Mouse (Mus musculus) limb, embryonic 14.5 days (tissue): ENCODE results near the gene Rnd3. TPM values are rescaled to one million over a fixed set of nuclear protein-coding genes. Genes with fewer than 3 reads are reported as not detected.

Experiments
- ATAC-seq: fragments of 200-750 bp; cut with Nextera tagmentation; 2 replicates; pipeline ENCODE4 v1.8.0; 2017; ENCODE audit warnings: low read depth, moderate number of reproducible peaks, moderate TSS enrichment; ENCODE audit not compliant: low FRiP score
- DNase-seq: peaks from one replicate; pipeline ENCODE4 v3.0.0-alpha.2; 2015; ENCODE audit warnings: low spot score
- H3K27ac ChIP-seq: fragments of 300-500 bp; sonication (generic); replicated peaks from 2 replicates; pipeline ENCODE4 v1.5.1; 2014; ENCODE audit warnings: low read depth, mild to moderate bottlenecking, low read length, moderate library complexity, mixed read lengths
- H3K27me3 ChIP-seq: fragments of 300-500 bp; sonication (generic); 2 replicates; pipeline ENCODE4 v1.6.1; 2014; ENCODE audit warnings: low read length, mixed read lengths; ENCODE audit not compliant: control insufficient read depth, insufficient read depth
- H3K36me3 ChIP-seq: fragments of 300-500 bp; sonication (generic); 2 replicates; pipeline ENCODE4 v1.6.1; 2014; ENCODE audit warnings: mild to moderate bottlenecking, low read length, moderate library complexity, mixed read lengths; ENCODE audit not compliant: control insufficient read depth, insufficient read depth
- H3K4me1 ChIP-seq: fragments of 300-500 bp; sonication (generic); 2 replicates; pipeline ENCODE4 v1.6.1; 2014; ENCODE audit warnings: antibody characterized with exemption, low read length, mixed read lengths; ENCODE audit not compliant: control insufficient read depth, insufficient read depth
- H3K4me2 ChIP-seq: fragments of 300-500 bp; sonication (generic); replicated peaks from 2 replicates; pipeline ENCODE4 v1.6.1; 2014; ENCODE audit warnings: low read depth, mild to moderate bottlenecking, low read length, moderate library complexity; ENCODE audit not compliant: severe bottlenecking
- H3K4me3 ChIP-seq: fragments of 300-500 bp; sonication (generic); replicated peaks from 2 replicates; pipeline ENCODE4 v1.5.1; 2014; ENCODE audit warnings: low read length
- H3K9ac ChIP-seq: fragments of 300-500 bp; sonication (generic); 2 replicates; pipeline ENCODE4 v1.6.1; 2014; ENCODE audit warnings: mild to moderate bottlenecking, low read depth, low read length, moderate library complexity; ENCODE audit not compliant: severe bottlenecking
- H3K9me3 ChIP-seq: fragments of 300-500 bp; sonication (generic); 2 replicates; pipeline ENCODE4 v1.6.1; 2016; ENCODE audit warnings: low read length; ENCODE audit not compliant: control insufficient read depth
- POLR2A ChIP-seq: fragments of 200-500 bp; IDR thresholded peaks from 2 replicates; pipeline ENCODE4 v1.8.0; 2012; ENCODE audit warnings: inconsistent platforms, mild to moderate bottlenecking, moderate library complexity, borderline replicate concordance; ENCODE audit not compliant: insufficient read depth, insufficient read length; ENCODE audit errors: extremely low read depth
- WGBS: fragments of 180-500 bp; shearing (Covaris S2); extraction: QIAGEN DNeasy Blood & Tissue Kit; methylation state at CpG from one replicate; pipeline ENCODE4 v1.1.7; 2014; 5-methylcytosine and 5-hydroxymethylcytosine counted together
- polyA plus RNA-seq, 2 experiments: library from polyadenylated mRNA; depleted of rRNA in 1 of 2; stranded (reverse) in 1 of 2; unstranded in 1 of 2; fragments of >200 nt; fragmentation: Nextera tagmentation in 1 of 2; extraction: Ambion mirVana in 1 of 2; gene quantifications; 2 replicates each; pipeline versions ENCODE4 v1.2.1 to v1.2.3; 2012 to 2014

Rnd3 gene
- polyA plus RNA-seq, 2 experiments, result 68.8 to 162 TPM

DNA sequence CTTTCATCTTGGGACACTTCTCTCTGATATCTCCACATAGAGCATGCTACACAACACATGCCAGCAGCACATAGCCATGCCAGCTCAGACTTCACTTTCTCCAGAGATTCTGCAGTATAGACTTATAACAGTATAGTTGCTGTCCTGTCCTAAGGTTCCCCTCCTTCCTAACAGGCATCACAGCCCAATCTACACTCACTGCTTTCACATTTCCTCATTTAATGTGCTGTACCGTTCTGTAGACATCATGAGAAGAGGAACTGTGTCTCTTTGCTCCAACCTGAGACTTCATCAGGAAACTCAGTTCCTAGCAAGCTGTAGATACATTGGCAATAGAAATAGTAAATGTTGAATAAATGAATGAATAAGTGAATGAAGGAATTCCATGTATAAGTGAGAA lies 49.7 kb downstream of the Rnd3 start:
- no peak for DNase-seq
- WGBS, result 78% methylated on average over 1 of the region's 1 CpGs
- Histone ChIP-seq H3K9ac (no peak overlapping the region), H3K36me3 (no peaks in the 10 kb centered on the region), H3K27ac (no peak overlapping the region), H3K27me3 (no peaks in the 10 kb centered on the region), H3K4me1 (peaks cover 6% of the 10 kb centered on the region; the same call in 1 of the 2 replicates), H3K4me3 (no peak overlapping the region), H3K9me3 (no peaks in the 10 kb centered on the region), H3K4me2 (no peak overlapping the region)
- no peak for ATAC-seq
- TF ChIP-seq POLR2A, result no peak

DNA sequence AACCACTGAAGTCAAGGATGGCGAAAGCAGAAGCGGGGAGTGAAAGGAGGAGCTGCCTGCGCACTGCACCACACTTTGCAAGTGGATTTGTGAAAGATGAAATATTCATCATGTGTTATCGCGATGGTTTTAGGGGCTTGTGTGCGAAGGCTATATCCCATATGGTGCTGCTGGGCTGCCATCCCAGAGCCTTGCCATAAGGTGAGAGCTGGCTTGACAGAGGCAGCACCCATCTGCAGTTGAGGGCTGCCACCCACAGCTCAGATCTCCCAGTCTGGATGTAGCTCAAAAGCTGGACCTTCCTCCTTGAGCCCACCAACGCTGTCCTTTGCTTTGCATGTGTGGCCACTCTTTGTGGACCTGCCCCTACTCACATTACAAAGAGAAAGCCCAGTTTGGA lies 58.2 kb downstream of the Rnd3 start:
- no peak for TF ChIP-seq POLR2A
- H3K4me3 ChIP-seq, result no peak overlapping the region
- DNase-seq, result no peak
- H3K4me2 ChIP-seq, result no peak overlapping the region
- WGBS, result 75% methylated on average over 7 of the region's 7 CpGs
- no peak for ATAC-seq
- no peaks in the 10 kb centered on the region for H3K36me3 ChIP-seq
- no peaks in the 10 kb centered on the region for H3K27me3 ChIP-seq
- peaks cover 9% of the 10 kb centered on the region for H3K4me1 ChIP-seq
- no peak overlapping the region for H3K27ac ChIP-seq
- H3K9me3 ChIP-seq, result no peaks in the 10 kb centered on the region
- no peak overlapping the region for H3K9ac ChIP-seq

DNA sequence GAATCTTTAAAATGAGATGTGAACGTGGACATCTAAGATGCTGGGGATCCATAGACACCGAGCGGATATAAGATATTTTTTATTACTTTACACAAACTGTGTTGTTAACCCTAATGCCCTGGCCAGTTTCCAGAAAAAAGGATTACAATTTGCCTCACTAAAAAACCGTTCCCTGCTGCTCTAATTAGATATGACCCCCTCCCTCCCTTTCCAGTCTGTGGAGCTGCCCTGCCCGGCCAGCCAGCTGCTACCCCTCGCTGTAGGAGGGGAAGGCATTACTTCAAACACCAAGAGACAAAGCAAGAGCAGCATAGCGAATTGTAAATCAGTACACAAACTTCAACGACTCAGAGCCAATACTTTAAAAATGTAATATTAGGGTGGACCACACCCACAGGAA lies 58.9 kb downstream of the Rnd3 start:
- Histone ChIP-seq H3K9me3 (no peaks in the 10 kb centered on the region), H3K27ac (no peak overlapping the region), H3K4me1 (peaks cover 9% of the 10 kb centered on the region), H3K9ac (no peak overlapping the region), H3K4me3 (no peak overlapping the region), H3K27me3 (no peaks in the 10 kb centered on the region), H3K36me3 (no peaks in the 10 kb centered on the region), H3K4me2 (no peak overlapping the region)
- no peak for ATAC-seq
- peak; percentile 25 for DNase-seq
- no peak for TF ChIP-seq POLR2A
- 20% methylated on average over 8 of the region's 8 CpGs for WGBS

DNA sequence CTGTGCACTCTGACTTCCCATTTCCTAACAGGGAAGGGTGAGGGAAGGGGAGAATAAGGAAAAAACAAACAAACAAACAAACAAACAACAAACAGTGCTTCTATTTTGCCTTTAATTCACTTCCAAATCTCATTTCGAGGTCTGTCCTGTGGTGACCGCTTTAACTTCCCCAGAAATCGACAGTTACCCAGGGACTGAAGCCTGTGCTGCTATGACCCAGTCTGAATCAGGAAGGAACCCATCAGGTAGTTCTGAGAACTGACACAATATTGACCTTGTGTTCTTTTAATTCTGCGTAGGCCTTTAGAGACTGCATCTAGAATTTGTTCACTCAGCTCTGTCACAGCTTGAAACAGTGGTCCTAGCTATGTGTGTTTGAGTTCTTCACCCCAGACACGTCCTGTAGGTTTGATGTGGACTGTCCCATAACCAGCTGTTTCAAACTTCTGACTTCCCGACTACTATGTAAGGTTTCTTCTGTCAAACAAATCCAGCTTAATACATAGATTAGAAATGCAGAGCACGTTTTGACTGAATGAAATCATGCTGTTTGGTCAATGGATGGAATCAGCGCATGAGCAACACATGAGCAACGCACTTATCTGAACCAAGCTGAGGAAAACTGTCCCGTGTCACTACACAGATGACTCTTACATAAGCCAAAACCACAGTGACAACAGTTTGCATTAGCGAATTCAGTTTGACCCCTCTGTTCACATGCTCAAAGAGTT lies 59.9 kb downstream of the Rnd3 start:
- Histone ChIP-seq H3K4me2 (no peak overlapping the region), H3K27ac (no peak overlapping the region), H3K27me3 (no peaks in the 10 kb centered on the region), H3K36me3 (no peaks in the 10 kb centered on the region), H3K4me1 (peaks cover 9% of the 10 kb centered on the region), H3K9me3 (no peaks in the 10 kb centered on the region), H3K4me3 (no peak overlapping the region), H3K9ac (no peak overlapping the region)
- DNase-seq, result no peak
- TF ChIP-seq POLR2A, result no peak
- no peak for ATAC-seq
- WGBS, result 87% methylated on average over 11 of the region's 11 CpGs

DNA sequence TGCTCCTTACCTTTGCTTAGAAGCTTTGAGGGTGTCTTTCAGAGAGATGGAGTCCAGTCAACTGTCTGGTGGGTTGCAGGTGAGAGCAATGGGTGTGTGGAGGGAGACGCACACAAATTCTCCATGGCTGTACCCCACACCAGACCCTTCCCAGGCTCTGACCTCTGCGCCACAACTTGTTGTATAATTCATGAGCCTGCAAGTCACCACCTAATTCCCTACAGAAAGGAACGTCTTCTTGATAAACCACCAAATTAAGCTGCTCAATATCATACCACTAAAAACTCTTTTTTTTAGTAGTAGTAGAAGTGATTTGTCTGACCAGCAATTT lies 60.8 kb downstream of the Rnd3 start:
- no peak for DNase-seq
- no peak overlapping the region for H3K9ac ChIP-seq
- no peak overlapping the region for H3K27ac ChIP-seq
- TF ChIP-seq POLR2A, result no peak
- ATAC-seq, result no peak
- no peaks in the 10 kb centered on the region for H3K9me3 ChIP-seq
- H3K4me3 ChIP-seq, result no peak overlapping the region
- no peaks in the 10 kb centered on the region for H3K27me3 ChIP-seq
- no peak overlapping the region for H3K4me2 ChIP-seq
- no peaks in the 10 kb centered on the region for H3K36me3 ChIP-seq
- H3K4me1 ChIP-seq, result peaks cover 9% of the 10 kb centered on the region
- 80% methylated on average over 3 of the region's 3 CpGs for WGBS
